Mouse (Mus musculus) brain, adult 2 months (tissue): Measurements from ENCODE around the gene Fam83f.
"Not testable (repeated sequence)": the region's sequence is repeated elsewhere in the genome, so short reads cannot be mapped to it uniquely, and the experiment has no call there.

Experiments
- DNase-seq: peaks from one replicate; pipeline ENCODE4 v3.0.0; 2011; ENCODE audit warnings: low read depth, low spot score

The Fam83f gene

GRCm38 (mm10) chr15:80705828-80706549 is 34.3 kb downstream of the Fam83f start:
- peak; percentile 94 for DNase-seq

- peak; percentile 14 for DNase-seq
Measured at GRCm38 (mm10) chr15:80706596-80706995, 34.9 kb downstream of the Fam83f start.

GRCm38 (mm10) chr15:80707088-80707487 is 35.4 kb downstream of the Fam83f start:
- DNase-seq, result peak; percentile 73

DNA sequence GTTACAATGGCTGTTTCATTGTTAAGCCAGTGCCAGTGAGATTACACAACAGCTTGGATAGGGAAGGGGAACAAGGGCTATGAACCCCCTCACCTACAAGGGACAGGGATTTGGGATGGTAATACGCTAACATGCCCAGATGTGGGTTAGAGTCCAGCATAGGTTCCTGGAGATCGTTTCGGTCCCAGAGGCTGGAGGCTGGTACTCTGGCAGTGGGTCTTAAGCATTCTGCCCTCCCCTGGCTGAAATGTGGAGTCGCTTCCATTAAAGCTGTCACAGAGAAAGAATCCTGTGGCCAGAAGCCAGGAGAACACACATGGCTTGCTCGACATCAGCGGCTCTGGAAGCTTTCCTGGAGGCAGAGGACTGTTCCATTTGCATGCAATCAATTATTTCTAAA is 37.9 kb downstream of the Fam83f start:
- DNase-seq, result peak; percentile 88

DNA sequence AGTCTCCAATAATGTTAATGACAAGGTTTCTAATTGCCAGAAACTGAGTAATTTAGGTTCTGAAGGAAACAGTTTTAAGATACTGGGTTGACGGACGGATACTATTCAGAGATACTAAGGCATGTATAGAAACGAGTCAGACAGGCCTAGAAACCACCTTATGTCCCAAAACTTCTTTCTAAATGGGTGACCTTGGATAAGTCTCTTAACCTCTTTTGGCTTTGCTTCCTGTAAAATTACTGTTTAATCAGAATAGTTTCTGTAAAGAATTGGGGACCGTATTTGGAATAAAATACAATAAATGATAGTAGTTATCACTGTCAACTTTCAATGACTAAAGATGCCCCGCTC is 38.6 kb downstream of the Fam83f start:
- no peak for DNase-seq

GRCm38 (mm10) chr15:80710608-80711363 is 39.1 kb downstream of the Fam83f start, which contains the start of gene Tnrc6b:
Gene Tnrc6b, plus strand, starts transcription at chr15:80711313.
- peak; percentile 100 for DNase-seq

- peak; percentile 70 for DNase-seq
Measured at GRCm38 (mm10) chr15:80711401-80712151, 39.9 kb downstream of the Fam83f start.

DNA sequence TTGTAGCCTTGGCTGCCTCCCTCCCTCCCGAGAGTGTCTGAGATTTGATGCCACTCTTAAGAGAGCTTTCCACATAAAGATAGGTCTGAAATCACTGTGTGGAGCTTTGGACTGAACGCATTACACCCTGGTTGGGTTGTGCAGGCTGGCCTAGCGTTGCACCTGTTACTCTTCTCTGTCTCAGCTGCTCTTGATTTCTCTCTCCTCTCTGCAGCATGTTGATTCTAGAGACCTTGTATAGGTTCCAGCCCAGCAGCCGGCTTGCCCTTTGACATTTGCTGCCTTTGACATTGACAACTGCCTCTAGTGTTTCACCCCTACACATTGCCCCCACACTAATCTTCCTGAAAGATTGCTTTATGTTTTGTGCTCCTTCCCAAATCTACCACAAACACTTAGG is 42.7 kb downstream of the Fam83f start:
- no peak for DNase-seq

DNA sequence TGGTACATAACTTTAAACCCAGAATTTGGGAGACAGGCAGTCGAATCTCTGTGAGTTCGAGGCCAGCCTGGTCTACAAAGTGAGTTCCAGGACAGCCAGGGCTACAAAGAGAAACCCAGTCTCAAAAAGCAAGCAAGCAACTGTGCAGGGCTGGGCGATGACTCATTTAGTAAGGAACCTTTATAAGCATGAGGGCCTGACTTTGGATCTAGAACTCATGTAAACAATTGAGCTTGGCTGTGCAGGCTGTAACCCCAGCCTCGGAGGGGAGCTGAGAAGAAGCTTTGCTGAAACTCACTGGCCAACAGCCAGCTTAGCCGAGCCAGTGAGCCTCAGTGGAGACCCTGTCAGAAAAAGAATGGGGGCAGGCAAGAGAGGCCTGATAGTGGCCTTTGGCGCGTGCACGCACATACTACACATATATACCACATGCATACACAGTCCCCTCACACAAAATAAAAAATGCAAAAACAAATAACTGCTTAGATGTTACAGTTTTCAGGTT is 45.0 kb downstream of the Fam83f start:
- DNase-seq, result no peak

- DNase-seq, result peak; percentile 55
Measured at GRCm38 (mm10) chr15:80717431-80717830, 45.8 kb downstream of the Fam83f start.

DNA sequence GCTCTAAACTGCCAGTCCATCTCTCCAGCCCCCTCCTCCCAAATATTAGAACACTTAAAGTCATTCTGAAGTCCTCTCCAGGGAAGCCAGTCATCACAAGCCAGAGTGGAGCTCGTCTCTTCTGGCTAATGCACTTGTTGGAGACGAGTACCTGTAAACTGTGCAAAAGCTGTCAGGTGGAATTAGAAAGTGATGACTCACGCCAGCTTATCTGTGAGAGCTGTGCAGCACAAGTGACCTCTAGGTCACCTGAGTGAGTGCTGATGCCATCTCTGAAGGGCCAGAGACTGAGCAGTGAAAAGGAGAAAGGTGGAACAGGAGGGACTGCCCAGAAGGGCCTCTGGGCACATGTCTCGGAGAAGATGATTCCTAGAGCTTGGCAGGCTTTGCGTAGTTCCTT is 48.6 kb downstream of the Fam83f start:
- DNase-seq, result peak; percentile 25

DNA sequence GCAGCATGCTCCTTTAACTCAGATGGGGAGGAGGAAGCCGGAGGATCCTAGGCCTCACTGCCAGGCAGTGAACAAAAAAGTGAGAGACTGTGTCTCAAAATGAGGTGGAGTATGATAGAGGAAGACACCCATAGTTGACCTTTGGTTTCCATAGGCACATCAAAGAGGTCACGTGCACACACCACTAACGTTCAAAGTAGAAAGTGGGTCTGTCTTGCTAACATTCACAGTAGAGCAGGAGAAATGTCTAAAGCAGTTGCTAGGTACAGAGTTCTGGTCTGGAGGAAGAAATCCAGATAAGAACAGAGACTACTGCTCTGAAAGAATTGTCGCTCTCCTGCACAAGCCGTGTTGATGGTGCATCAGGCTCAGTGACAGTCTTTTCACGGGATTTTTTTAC is 50.2 kb downstream of the Fam83f start:
- no peak for DNase-seq

DNA sequence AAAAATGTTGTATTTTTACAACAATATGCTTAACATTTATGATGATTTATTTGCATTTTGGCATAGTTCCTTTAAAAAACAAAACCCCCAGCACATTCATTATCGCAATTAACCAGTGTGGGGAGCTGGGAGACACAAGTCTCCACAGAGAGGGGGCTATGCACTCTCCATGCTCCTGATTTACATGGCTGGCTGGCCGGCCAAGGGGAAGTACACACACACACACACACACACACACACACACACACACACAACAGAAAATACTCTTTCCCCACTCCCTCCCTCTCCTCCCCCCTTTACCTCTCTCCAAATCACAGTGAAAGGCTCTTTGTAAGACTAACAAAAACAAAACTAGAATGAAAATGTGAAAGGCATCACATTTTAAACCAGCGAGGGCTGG is 50.7 kb downstream of the Fam83f start:
- DNase-seq, result peak; percentile 25

DNA sequence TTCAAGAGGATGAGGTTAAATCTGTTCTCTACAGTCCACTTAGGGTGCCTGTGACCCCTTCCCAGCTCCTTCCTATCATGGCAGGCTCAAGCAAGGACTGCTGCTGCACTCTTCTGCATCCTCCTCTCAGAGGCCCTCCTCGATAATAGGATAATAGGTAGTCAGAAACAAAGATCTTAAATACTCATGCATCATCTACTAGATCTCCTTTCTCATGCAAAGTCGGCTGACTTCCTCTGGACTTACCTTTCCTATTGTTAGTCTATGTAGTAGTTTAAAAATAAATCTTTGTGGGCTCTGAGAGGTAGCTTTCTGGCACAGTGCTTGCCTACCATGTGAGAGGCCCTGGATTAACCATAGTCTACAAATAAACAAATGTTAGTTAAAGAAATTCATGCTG is 57.8 kb downstream of the Fam83f start:
- no peak for DNase-seq

DNA sequence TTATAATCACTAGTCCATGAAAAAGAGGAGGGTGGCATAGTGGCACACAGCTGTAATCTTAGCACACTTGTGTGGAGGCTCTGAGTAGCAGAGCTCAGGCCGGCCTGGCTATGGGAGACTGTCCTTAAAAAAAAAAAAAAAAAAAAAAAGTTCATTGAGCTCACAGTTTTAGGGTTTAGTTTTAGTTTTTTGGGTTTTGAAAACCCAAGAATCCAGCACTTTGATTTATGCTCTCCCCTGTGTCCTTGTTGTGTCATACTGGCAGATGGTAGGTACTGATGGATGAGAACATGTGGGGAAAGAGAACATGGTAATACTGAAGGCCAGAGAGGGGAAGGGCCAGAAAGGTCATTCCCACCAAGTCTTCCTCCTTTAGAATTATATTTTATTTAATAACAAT is 59.4 kb downstream of the Fam83f start:
- no peak for DNase-seq

DNA sequence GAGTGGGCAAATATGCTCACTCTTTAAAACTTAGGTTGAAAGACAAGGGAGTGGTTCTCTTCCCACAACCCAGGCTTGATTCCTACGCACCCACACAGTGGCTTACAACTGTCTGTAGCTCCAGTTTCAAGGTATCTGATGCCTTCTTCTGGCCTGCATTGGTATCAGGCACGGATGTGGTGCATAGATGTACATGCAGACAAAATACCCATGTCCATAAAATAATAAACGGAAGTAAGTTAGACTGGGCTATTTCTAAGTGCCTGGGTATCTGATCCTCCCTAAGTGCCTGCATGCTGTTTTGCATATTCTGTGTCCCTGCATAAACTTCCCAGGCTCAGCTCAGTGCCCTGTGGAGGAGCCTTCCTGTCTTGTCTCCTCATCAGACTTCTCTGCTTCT is 59.9 kb downstream of the Fam83f start:
- no peak for DNase-seq

GRCm38 (mm10) chr15:80732266-80733030 is 60.8 kb downstream of the Fam83f start:
- DNase-seq, result peak; percentile 25

DNA sequence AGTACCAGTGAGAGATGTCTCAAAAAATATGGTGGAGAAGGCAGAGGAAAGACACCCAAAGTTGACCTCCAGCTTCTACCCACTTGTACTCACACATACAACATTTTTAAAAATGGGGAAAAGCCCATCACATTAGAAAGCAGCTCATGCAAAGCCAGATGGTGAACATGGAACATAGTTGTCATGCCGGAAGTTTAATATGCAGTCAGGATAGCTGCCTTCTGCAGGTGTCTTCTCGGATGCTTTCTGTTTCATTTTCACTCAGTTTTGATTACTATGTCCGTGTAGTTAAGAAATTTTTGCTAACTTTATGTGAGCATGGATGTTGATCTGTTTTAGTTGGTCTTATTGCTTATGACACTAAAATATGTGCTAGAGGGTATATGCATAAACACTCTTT is 63.7 kb downstream of the Fam83f start:
- no peak for DNase-seq

GRCm38 (mm10) chr15:80735708-80736107 is 64.1 kb downstream of the Fam83f start:
- DNase-seq, result not testable (repeated sequence)

DNA sequence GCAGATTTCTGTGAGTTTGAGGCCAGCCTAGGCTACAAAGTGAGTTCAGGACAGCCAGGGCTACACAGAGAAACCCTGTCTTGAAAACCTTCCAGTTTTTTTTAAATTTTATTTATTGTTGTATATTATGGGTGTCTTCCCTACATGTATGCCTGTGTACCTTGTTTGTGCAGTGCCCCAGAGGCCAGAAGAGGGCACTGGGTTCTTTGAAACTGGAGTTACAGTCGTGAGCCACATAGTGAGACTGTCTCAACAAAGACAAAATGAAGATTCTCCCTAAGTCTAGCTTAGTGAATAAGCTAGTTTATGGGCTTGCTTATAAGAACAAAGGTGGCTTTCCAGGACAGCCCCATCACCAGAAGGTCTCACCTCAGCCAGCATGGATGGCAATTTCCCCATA is 64.9 kb downstream of the Fam83f start:
- DNase-seq, result no peak

GRCm38 (mm10) chr15:80738244-80738643 is 66.6 kb downstream of the Fam83f start:
- DNase-seq, result no peak
